Mouse (Mus musculus) G1E (cell line): Measurements from ENCODE around the gene Stil.

Source experiments
- CTCF ChIP-seq: IDR thresholded peaks from 2 replicates; pipeline ENCODE4 v1.5.1; 2012; ENCODE audit warnings: low read depth, low read length, inconsistent platforms, mixed read lengths
- GATA1 ChIP-seq: IDR thresholded peaks from 2 replicates; pipeline ENCODE4 v1.6.1; 2012; ENCODE audit warnings: borderline replicate concordance, low read length, inconsistent platforms, mixed read lengths
- TAL1 ChIP-seq: conservative IDR thresholded peaks from 2 replicates; pipeline ENCODE4 v1.6.1; 2012; ENCODE audit warnings: low read depth, low read length, inconsistent platforms, mixed read lengths

GRCm38 (mm10) chr4:115045621-115046020 is 45.7 kb downstream of the Stil start:
- TF ChIP-seq TAL1 (no peak), CTCF (no peak), GATA1 (no peak)
